Mouse (Mus musculus): ENCODE results near the gene Gm436. TPM values are rescaled to one million over a fixed set of nuclear protein-coding genes. Genes with fewer than 3 reads are reported as not detected.

Gene Gm436
- total RNA-seq (2012; rRNA removed): not detected in 2 replicates
- total RNA-seq (2014; rRNA removed): not detected in 2 replicates
- polyA plus RNA-seq (2012; ENCODE audit: insufficient read length, low read depth): not detected in 2 replicates

DNA sequence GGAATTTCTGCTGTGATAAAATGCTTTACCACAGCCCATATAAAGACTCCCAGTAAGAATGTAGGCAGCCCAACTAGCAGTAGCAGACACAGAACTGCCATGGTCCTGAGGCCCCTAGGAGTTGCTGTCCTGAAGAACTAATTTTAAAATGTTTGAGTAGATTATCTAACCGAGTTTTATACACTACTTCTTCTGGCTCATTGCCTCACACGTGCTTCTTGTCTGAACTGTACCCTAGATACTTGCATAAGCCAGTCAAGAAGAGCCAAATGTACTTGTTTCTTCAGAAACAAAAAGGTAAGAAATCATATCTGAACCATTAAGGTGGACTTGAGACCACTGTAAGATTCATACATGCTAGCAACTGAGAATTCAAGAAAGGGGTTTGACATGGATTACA is at the start of gene Gm436:
Gm436 (minus strand) TSS at position 101 of the 400 bp plus-strand sequence.
- H3K4me1 ChIP-seq (ENCODE audit: control insufficient read depth in 1 of 2, insufficient read depth in 2 of 2): no peaks in the 10 kb centered on the region
- no peaks in the 10 kb centered on the region for H3K36me3 ChIP-seq (replicated peaks in 1 of 2; ENCODE audit: control insufficient read depth in 1 of 2, insufficient read depth in 1 of 2, low read length in 1 of 2)
- in situ Hi-C loops (cut with MboI; ENCODE audit: low pct_ligation_motif_present, low pct_unique_long_range_greater_than_20kb, low sequenced_read_pairs): no loop called here
- peaks cover 8% of the 10 kb centered on the region for H3K27me3 ChIP-seq (replicated peaks)
- TF ChIP-seq POLR2AphosphoS2 (IDR thresholded peaks at IDR 0.05; ENCODE audit: low read depth, low read length) (no peak), POLR2A (IDR thresholded peaks at IDR 0.05; ENCODE audit: low read depth, low read length) (no peak), ZKSCAN1 (IDR thresholded peaks at IDR 0.05; ENCODE audit: borderline replicate concordance, low read depth, low read length) (no peak), CTCF (conservative IDR thresholded peaks at IDR 0.05 in 1 of 2, IDR thresholded peaks at IDR 0.05 in 1 of 2; ENCODE audit: low read depth in 2 of 2, low read length in 2 of 2) (no peak), RCOR1 (conservative IDR thresholded peaks at IDR 0.05; ENCODE audit: low read depth, low read length) (no peak), CHD2 (IDR thresholded peaks at IDR 0.05; ENCODE audit: low read length) (no peak), UBTF (IDR thresholded peaks at IDR 0.05; ENCODE audit: low read depth, low read length) (no peak), BHLHE40 (IDR thresholded peaks at IDR 0.05; ENCODE audit: low read depth, low read length) (no peak), RAD21 (IDR thresholded peaks at IDR 0.05; ENCODE audit: low read depth, low read length) (no peak), JUND (conservative IDR thresholded peaks at IDR 0.05; ENCODE audit: low read depth, low read length) (no peak), E2F4 (IDR thresholded peaks at IDR 0.05; ENCODE audit: insufficient replicate concordance, low read depth, low read length) (no peak), ZMIZ1 (IDR thresholded peaks at IDR 0.05; ENCODE audit: low read depth, low read length) (no peak), IRF4 (IDR thresholded peaks at IDR 0.05; ENCODE audit: low read depth, low read length) (no peak), KAT2A (IDR thresholded peaks at IDR 0.05; ENCODE audit: insufficient replicate concordance, low read length) (no peak)
- no peaks in the 10 kb centered on the region for H3K79me2 ChIP-seq (replicated peaks; ENCODE audit: control insufficient read depth, extremely low read depth, insufficient read depth, poor library complexity, severe bottlenecking)
- no peak within 1 kb of the TSS for H3K4me3 ChIP-seq (replicated peaks in 1 of 3; ENCODE audit: low read depth in 2 of 3, low read length in 2 of 3, poor library complexity in 1 of 3)
- dilution Hi-C loops (cut with MboI; ENCODE audit: extremely low pct_ligation_motif_present, extremely low pct_unique_long_range_greater_than_20kb, low sequenced_read_pairs): no loop called here
- H3K4me2 ChIP-seq (ENCODE audit: insufficient read depth, low read depth, poor library complexity, severe bottlenecking): no peak within 1 kb of the TSS
- DNase-seq (ENCODE audit: extremely low read depth): no peak
- H3K9me3 ChIP-seq (replicated peaks; ENCODE audit: low read length): no peaks in the 10 kb centered on the region
- no peak within 1 kb of the TSS for H3K9ac ChIP-seq (ENCODE audit: insufficient read depth, low read depth)
- H3K27ac ChIP-seq (ENCODE audit: insufficient read depth, low read depth): no peak within 1 kb of the TSS

DNA sequence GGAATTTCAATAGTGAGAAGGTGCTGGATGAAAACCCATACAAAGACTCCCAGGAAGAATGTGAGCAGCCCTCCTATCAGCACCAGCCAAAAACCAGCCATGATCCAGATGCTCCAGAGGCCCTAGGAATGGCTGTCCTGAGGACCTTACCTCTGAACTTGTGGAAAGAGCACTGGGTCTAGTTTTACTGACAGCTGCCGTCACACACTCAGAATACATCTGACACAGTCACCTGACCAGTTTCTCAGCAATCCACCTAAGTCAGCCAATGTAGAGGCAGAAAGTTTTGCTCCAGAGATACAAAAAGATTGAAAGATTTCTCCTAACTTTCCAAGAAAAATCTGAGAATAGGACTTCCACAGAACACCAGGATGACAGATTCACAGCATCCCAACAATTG is 35.1 kb upstream of the Gm436 start, which contains the start of gene Gm13178:
Gm13178 (minus strand) TSS at position 101 of the 400 bp plus-strand sequence.
- Histone ChIP-seq H3K27me3 (replicated peaks) (peaks cover 22% of the 10 kb centered on the region), H3K9ac (ENCODE audit: insufficient read depth, low read depth) (no peak within 1 kb of the TSS), H3K36me3 (replicated peaks in 1 of 2; ENCODE audit: control insufficient read depth in 1 of 2, insufficient read depth in 1 of 2, low read length in 1 of 2) (no peaks in the 10 kb centered on the region), H3K9me3 (replicated peaks; ENCODE audit: low read length) (no peaks in the 10 kb centered on the region), H3K4me2 (ENCODE audit: insufficient read depth, low read depth, poor library complexity, severe bottlenecking) (no peak within 1 kb of the TSS), H3K27ac (ENCODE audit: insufficient read depth, low read depth) (no peak within 1 kb of the TSS), H3K4me3 (replicated peaks in 1 of 3; ENCODE audit: low read depth in 2 of 3, low read length in 2 of 3, poor library complexity in 1 of 3) (no peak within 1 kb of the TSS), H3K79me2 (replicated peaks; ENCODE audit: control insufficient read depth, extremely low read depth, insufficient read depth, poor library complexity, severe bottlenecking) (no peaks in the 10 kb centered on the region), H3K4me1 (ENCODE audit: control insufficient read depth in 1 of 2, insufficient read depth in 2 of 2) (no peaks in the 10 kb centered on the region)
- no peak for DNase-seq (ENCODE audit: extremely low read depth)
- TF ChIP-seq MAX (IDR thresholded peaks at IDR 0.05; ENCODE audit: low read length) (no peak), JUN (IDR thresholded peaks at IDR 0.05; ENCODE audit: insufficient read depth, low read depth, low read length) (no peak), EP300 (IDR thresholded peaks at IDR 0.05; ENCODE audit: low read length) (no peak), RAD21 (IDR thresholded peaks at IDR 0.05; ENCODE audit: low read depth, low read length) (no peak), NRF1 (IDR thresholded peaks at IDR 0.05; ENCODE audit: low read depth, low read length) (no peak), ZNF384 (IDR thresholded peaks at IDR 0.05; ENCODE audit: low read depth, low read length) (no peak), ZMIZ1 (IDR thresholded peaks at IDR 0.05; ENCODE audit: low read depth, low read length) (no peak)
- in situ Hi-C loops (cut with MboI; ENCODE audit: low pct_ligation_motif_present, low pct_unique_long_range_greater_than_20kb, low sequenced_read_pairs): no loop called here
- dilution Hi-C loops (cut with MboI; ENCODE audit: extremely low pct_ligation_motif_present, extremely low pct_unique_long_range_greater_than_20kb, low sequenced_read_pairs): no loop called here
